Mouse (Mus musculus) embryo, embryonic 9.5 days (tissue): Measurements from ENCODE around the gene Ccdc7a.

ENCODE experiments used
- DNase-seq: peaks from one replicate; pipeline ENCODE4 v3.0.0-alpha.2; 2017; ENCODE audit errors: extremely low spot score

Gene Ccdc7a

DNA sequence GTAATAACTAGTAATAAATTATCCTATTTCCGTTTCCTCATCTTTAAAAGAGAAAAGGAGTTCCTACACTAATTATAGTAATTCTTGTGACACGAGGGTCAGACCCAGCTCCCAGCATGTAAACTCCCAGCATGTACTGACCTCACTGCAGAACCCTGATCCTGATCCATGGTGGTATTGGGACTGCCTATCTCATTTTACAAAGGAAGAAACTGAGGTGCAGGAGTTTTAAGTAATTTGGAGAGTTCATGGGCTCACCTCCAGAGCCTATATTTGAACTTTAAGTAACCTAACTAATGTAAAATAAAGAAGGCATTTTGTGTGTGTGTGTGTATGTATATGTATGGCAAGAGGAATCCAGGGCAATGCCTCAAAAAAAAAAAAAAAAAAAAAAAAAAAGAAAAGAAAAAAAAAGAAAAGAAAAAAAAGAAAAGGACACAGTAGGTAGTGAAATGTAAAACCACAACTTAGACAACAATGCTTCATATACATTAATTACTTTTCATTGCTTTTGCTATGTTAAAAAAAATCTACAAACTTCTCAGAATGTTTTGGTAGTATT, 378.8 kb downstream of the Ccdc7a start:
- DNase-seq, result no peak

DNA sequence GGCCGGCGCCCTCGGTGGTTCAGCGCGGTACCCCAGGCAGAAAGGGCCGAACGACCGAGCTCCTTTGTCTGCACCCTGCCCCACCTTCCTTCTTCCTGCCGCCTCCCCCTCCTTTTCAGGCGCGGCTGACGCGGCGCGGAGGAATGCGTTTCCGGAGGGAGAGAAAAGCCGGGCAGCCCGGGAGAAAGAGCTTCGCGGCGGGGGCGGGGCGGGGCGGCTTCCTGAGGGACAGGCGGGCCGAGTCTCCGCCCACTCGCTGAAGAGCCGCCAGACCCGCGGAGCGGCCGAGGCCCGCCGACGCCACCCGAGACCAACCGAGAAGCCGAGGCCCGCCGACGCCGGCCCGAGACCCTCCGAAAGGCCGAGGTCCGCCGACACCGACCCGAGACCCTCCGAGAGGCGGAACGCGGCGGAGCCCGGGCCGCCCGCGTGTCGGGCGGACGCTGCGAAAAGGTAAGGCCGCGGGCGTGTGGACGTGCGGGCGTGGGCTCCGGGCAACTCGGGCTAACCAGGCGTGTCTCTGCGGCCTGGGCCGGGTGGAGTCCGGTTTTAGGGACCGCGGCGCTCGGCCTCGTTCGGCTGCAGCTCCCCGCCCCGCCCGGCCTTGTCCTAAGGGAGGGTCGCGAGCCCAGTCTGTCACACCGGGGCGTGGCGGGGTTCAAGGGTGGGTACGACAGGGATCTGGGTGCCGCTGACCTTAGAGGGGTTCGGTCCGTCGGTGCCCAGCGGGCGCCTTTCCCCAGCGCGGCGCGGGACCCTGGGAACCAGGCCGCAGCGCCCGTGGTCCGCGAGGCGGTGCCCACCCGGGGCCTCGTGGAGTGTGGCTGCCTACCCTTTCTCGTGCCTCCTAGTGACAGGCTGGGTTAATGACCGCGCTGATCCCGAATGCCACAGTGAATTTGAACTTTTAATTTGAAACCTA, 379.5 kb downstream of the Ccdc7a start, which contains the start of gene Itgb1:
TSS of gene Itgb1 (plus strand) at position 148 of the 922 bp plus-strand sequence.
- DNase-seq, result peak; percentile 97

DNA sequence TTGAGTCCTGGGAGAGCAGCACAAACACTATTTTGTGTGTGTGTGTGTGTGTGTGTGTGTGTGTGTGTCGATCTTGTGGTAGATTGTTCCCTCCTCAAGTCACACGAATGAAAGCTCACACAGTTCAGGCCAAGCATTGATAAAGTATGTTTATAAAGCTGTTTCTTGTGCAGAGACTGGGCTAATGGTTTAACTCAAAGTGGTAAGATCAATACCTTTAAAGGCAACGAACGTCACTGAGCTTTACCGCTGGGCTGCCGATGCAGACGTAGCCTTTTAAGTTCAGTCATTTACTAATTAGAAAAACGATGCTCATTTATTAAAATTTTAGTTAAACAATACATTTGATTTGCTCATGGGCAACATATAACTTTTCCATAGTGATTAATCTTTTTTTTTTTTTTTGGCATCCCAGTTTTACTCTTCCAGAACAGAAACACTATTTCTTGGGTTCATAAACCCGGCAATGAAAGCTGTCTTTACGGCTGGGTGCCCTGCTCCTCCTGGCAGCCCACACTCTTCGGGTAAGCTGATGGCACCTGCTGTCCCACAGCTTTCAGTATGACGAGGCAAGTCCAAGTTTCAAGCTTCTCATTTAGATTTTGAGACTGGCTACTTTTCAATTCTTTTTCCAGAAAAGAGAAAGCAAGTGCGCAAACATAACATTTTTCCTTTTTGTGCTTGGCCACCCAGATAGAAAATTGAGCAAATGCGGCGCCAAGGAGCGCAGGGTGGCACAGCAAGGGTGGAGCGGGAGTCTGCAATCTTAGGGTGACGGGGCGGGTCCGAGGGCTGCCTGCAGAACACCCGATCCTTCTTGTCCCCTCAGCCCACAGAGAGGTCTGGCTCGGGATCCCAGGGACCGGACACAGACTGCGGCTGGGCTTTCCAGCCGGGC, 380.5 kb downstream of the Ccdc7a start:
- DNase-seq, result peak; percentile 20
